Mouse (Mus musculus) liver, embryonic 13.5 days (tissue): Measurements from ENCODE around the gene Gm47996. TPM values are rescaled to one million over a fixed set of nuclear protein-coding genes. Genes with fewer than 3 reads are reported as not detected.
"Not testable (repeated sequence)": the region's sequence is repeated elsewhere in the genome, so short reads cannot be mapped to it uniquely, and the experiment has no call there.

ENCODE experiments used
- ATAC-seq: fragments of 200-750 bp; cut with Nextera tagmentation; 2 replicates; pipeline ENCODE4 v1.8.0; 2017; ENCODE audit warnings: low read depth, mild to moderate bottlenecking, moderate number of reproducible peaks, moderate library complexity
- DNase-seq: peaks from one replicate; pipeline ENCODE4 v3.0.0; 2022
- H3K27ac ChIP-seq: fragments of 300-500 bp; sonication (generic); 2 replicates; pipeline ENCODE4 v1.5.1; 2015; ENCODE audit warnings: moderate library complexity, mild to moderate bottlenecking, inconsistent platforms
- H3K27me3 ChIP-seq: fragments of 300-500 bp; sonication (generic); 2 replicates; pipeline ENCODE4 v1.6.1; 2015; ENCODE audit warnings: mild to moderate bottlenecking, inconsistent platforms
- H3K36me3 ChIP-seq: fragments of 300-500 bp; sonication (generic); 2 replicates; pipeline ENCODE4 v1.6.1; 2015; ENCODE audit warnings: mild to moderate bottlenecking, inconsistent platforms
- H3K4me1 ChIP-seq: fragments of 300-500 bp; sonication (generic); replicated peaks from 2 replicates; pipeline ENCODE4 v1.6.1; 2015; ENCODE audit warnings: inconsistent platforms
- H3K4me2 ChIP-seq: fragments of 300-500 bp; sonication (generic); 2 replicates; pipeline ENCODE4 v1.6.1; 2015; ENCODE audit warnings: inconsistent platforms, mild to moderate bottlenecking, moderate library complexity
- H3K4me3 ChIP-seq: fragments of 300-500 bp; sonication (generic); replicated peaks from 2 replicates; pipeline ENCODE4 v1.5.1; 2015; ENCODE audit warnings: mild to moderate bottlenecking, inconsistent platforms
- H3K9ac ChIP-seq: fragments of 300-500 bp; sonication (generic); 2 replicates; pipeline ENCODE4 v1.6.1; 2015; ENCODE audit warnings: mild to moderate bottlenecking, inconsistent platforms
- H3K9me3 ChIP-seq: fragments of 300-500 bp; sonication (generic); replicated peaks from 2 replicates; pipeline ENCODE4 v1.6.1; 2016; ENCODE audit warnings: inconsistent platforms
- WGBS: fragments of 180-500 bp; shearing (Covaris S2); methylation state at CpG from one replicate; pipeline ENCODE4 v1.1.7; 2015; ENCODE audit not compliant: insufficient replicate concordance; 5-methylcytosine and 5-hydroxymethylcytosine counted together
- polyA plus RNA-seq: library from polyadenylated mRNA; unstranded; fragments of >200 nt; fragmentation: Nextera tagmentation; extraction: Ambion mirVana; gene quantifications from 2 replicates; pipeline ENCODE4 v1.2.1, GENCODE M21; 2015

Gm47996 gene
- polyA plus RNA-seq, 1 experiment from 2014 or later = 0.36 TPM

DNA sequence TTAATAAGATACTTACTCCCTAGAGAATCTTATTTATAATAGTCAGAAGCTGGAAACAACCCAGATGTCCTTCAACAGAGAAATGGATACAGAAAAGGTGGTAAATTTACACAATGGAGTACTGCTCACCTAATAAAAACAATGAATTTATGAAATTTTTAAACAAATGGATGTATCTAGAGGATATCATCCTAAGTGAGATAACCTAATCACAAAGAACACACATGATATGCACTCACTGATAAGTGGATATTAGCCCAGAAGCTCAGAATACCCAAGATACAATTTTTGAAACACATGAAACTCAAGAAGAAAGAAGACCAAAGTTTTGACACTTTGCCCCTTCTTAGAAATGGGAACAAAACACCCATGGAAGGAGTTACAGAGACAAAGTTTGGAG is 987 bp upstream of the Gm47996 start:
- peak; percentile 52; the same call in 1 of the 2 replicates for ATAC-seq
- H3K4me2 ChIP-seq, H3K4me3 ChIP-seq, H3K9ac ChIP-seq, H3K27ac ChIP-seq, H3K9me3 ChIP-seq, DNase-seq, H3K36me3 ChIP-seq, H3K27me3 ChIP-seq: not testable (repeated sequence)
- H3K4me1 ChIP-seq = peaks cover 23% of the 10 kb centered on the region

DNA sequence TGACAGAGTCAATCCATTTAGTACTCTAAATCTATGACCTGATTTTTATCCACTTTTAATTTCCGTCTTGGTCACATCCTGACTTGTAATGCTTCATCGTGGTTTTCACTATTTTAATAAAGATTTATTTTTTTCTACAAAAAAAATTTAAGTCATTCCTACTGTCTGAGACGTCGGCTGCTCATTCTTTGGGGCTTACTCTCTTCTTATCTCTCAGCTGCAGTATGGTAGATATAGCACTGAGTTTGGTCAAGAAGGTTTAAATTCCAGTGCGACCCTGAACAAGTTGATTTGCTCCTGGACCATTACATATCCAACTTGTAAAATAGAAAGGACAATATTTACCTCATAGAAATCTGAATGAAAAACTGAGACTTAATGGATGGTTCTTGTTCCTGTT is 1.7 kb downstream of the Gm47996 start:
- H3K4me2 ChIP-seq, H3K36me3 ChIP-seq, H3K4me3 ChIP-seq, H3K9me3 ChIP-seq, ATAC-seq, H3K27ac ChIP-seq, H3K27me3 ChIP-seq, H3K9ac ChIP-seq, DNase-seq: not testable (repeated sequence)
- peaks cover 32% of the 10 kb centered on the region for H3K4me1 ChIP-seq
- WGBS = 28% methylated on average over 5 of the region's 5 CpGs

DNA sequence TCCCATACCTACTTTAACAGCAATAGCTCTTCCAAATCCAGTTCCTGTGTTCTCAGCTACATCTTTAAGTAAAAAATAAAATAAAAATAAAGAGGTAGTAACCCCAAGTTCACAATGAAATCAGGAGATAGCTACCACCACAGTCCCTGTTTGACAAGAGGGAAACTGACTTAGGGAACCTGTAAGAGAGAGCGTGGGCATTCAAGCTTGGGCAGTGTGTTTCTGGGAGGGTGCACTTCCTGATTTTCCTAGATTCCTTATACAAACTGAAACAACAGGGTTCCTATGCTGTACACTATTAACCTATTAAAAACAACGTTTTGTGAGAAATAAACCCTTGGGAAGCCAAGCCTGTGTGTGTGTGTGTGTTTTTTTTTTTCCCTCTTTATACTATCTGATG is 4.9 kb downstream of the Gm47996 start:
- H3K9me3 ChIP-seq = no peaks in the 10 kb centered on the region
- H3K9ac ChIP-seq = no peak overlapping the region
- 37% methylated on average over 2 of the region's 2 CpGs for WGBS
- no peak overlapping the region for H3K4me3 ChIP-seq
- H3K27ac ChIP-seq = no peak overlapping the region
- no peak overlapping the region for H3K4me2 ChIP-seq
- DNase-seq (no peak), ATAC-seq (no peak)
- peaks cover 39% of the 10 kb centered on the region for H3K4me1 ChIP-seq
- no peaks in the 10 kb centered on the region for H3K36me3 ChIP-seq
- no peaks in the 10 kb centered on the region for H3K27me3 ChIP-seq

DNA sequence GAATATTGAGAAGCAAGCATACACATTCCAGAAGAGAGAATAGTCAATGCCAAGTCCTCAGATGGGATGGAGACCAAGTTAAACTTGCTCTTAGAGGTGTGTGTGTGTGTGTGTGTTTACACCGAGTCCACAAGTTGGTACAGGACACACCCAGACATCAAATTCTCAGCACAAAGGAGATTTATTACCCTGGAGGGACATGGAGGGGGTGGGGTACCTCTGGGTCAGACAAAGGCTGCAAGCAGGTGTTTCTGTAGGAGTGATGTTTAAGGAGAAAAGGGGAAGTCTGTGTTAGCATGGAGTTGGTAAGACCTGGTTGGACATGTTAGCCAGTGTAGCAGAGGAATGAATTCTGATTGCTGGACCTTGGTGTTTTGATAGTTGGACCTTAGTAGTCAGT is 6.1 kb downstream of the Gm47996 start:
- H3K9me3 ChIP-seq = no peaks in the 10 kb centered on the region
- no peak overlapping the region for H3K4me3 ChIP-seq
- no peaks in the 10 kb centered on the region for H3K27me3 ChIP-seq
- ATAC-seq (no peak; the same call in 1 of the 2 replicates), DNase-seq (no peak)
- H3K4me2 ChIP-seq = no peak overlapping the region
- no peaks in the 10 kb centered on the region for H3K36me3 ChIP-seq
- H3K4me1 ChIP-seq = peaks cover 36% of the 10 kb centered on the region
- H3K9ac ChIP-seq = no peak overlapping the region
- WGBS = 45% methylated on average over 1 of the region's 1 CpGs
- 0 out of 2 replicates have a peak overlapping the region, but pooled peaks have one; percentile 2 for H3K27ac ChIP-seq

DNA sequence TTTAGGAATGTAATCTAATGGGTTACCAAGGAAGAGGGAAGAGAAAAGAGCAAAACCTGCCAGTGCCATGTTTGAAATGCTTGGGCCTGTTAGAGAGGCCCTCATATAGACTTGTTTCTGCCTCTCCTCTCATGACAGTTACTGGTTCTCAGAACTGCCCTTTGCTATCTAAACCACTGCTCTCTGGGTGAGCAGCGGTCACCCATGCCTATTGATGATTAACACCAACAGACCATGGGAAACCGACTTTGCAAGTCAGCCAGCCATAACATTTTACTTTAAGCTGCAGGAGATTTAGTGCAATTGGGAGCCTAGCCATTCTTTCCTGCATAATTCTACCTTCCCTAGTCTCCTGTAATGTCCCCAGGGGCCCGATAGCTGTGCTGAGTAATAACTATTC is 6.5 kb downstream of the Gm47996 start:
- WGBS = 36% methylated on average over 3 of the region's 3 CpGs
- ATAC-seq (peak; percentile 69), DNase-seq (no peak)
- H3K4me1 ChIP-seq = peaks cover 34% of the 10 kb centered on the region
- no peaks in the 10 kb centered on the region for H3K27me3 ChIP-seq
- no peaks in the 10 kb centered on the region for H3K36me3 ChIP-seq
- H3K9ac ChIP-seq = no peak overlapping the region
- H3K9me3 ChIP-seq = no peaks in the 10 kb centered on the region
- H3K4me3 ChIP-seq = no peak overlapping the region
- 0 out of 2 replicates have a peak overlapping the region, but pooled peaks have one; percentile 15 for H3K27ac ChIP-seq
- H3K4me2 ChIP-seq = no peak overlapping the region

DNA sequence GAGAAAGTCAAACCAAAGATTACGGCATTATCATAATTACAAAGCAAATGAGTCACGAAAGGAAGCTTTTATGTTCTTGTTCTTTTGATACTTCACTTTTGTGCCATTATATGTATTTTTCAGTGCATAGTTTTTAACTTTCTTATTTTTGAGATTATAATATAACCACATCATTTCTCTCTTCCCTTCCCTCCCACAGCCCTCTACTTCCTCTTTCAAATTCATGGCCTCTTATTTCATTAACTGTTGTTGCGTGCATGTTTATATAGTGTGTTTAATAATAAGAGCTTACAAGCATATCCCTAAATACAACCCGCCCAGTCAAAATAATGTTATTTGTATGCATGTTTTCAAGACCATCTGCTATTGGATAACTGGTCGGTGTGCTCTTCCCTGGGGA is 9.1 kb downstream of the Gm47996 start:
- H3K9ac ChIP-seq = no peak overlapping the region
- H3K4me3 ChIP-seq = no peak overlapping the region
- no peaks in the 10 kb centered on the region for H3K27me3 ChIP-seq
- no peaks in the 10 kb centered on the region for H3K9me3 ChIP-seq
- no peak overlapping the region for H3K27ac ChIP-seq
- ATAC-seq (no peak), DNase-seq (no peak)
- no peaks in the 10 kb centered on the region for H3K36me3 ChIP-seq
- no peak overlapping the region for H3K4me2 ChIP-seq
- peaks cover 20% of the 10 kb centered on the region for H3K4me1 ChIP-seq
- 80% methylated on average over 5 of the region's 5 CpGs for WGBS

DNA sequence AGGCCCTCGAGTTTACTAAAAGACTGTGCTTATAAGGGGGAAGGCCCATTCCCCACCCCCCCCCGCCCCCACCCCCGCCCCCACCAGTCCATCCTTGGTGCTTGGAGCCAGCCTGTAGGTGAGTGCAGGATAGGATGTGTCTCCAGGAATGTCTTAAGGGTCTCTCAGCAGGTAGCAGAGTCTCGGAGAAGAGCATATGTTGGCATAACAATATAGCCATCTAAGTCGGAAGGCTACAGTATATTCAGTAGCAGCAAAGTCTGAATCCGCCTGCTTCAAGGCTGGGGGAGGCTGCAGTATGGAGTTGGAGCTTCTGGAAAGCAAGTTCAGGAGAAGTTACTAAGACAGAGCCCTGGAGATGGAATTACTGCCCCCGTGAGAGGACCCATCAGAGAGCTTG is 10.2 kb downstream of the Gm47996 start:
- Histone ChIP-seq H3K9me3 (no peaks in the 10 kb centered on the region), H3K4me3 (no peak overlapping the region), H3K9ac (no peak overlapping the region), H3K36me3 (no peaks in the 10 kb centered on the region), H3K4me1 (peaks cover 20% of the 10 kb centered on the region), H3K27me3 (no peaks in the 10 kb centered on the region; the same call in 1 of the 2 replicates), H3K27ac (no peak overlapping the region), H3K4me2 (no peak overlapping the region)
- no peak for ATAC-seq
- WGBS = 76% methylated on average over 7 of the region's 7 CpGs
- DNase-seq = no peak

DNA sequence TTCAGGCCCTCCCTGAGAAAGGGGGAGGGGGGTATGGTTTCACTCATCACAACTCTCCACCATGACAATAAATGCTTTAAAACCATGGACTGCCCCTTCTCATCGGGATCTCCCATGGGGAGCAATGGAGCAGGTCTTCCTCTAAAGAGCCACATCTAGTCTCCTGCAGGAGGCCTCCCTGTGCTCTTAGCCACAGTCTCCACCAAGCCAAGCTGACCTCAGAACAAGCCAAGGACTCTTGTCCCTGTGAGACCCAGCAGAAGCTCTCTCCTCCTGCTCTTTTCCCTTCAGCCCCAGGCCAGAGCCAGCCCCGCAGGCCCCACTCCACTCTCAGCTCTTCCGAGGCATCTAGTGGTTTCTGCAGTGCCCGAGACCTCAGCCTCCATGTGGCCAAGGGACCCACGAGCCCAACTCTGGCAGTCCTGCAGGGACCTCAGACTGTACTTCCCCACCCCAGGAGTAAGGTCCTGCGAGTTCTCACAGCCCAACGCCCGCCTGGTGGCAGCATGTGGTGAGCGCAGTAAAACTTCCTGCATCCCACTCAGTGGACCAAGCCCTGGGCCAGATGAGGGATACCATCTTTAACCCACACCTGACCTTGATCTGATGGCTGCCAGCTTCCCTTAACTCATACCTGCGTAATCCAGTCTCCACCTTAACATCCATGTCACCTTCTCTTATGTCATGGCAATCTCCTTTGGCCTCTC is 12.8 kb downstream of the Gm47996 start:
- WGBS = 78% methylated on average over 10 of the region's 10 CpGs
- H3K4me1 ChIP-seq = 0 out of 2 replicates have a peak, but pooled peaks cover 3% of the 10 kb centered on the region
- no peaks in the 10 kb centered on the region; the same call in 1 of the 2 replicates for H3K27me3 ChIP-seq

DNA sequence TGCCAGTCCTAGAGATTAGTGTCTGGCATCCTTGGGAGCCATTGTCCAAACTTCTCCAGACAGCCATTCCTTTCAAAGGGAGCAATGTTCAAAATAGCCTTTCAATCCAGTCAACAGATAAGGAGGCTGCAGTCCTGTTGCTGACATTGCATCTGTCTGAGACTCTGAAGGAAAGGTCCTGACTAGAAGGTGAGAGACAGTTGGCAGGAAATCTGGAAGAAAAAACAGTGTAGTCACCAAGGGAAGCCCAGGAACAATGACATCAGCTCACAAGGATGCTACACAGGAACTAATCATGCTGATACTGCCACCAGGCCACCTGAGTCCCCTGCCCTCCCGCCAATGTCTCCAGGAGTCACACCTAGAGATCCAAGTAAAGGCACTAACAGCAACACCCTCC is 13.4 kb downstream of the Gm47996 start:
- ATAC-seq = no peak
- Histone ChIP-seq H3K4me3 (no peak overlapping the region), H3K27me3 (no peaks in the 10 kb centered on the region; the same call in 1 of the 2 replicates), H3K4me2 (no peak overlapping the region), H3K27ac (no peak overlapping the region), H3K9ac (no peak overlapping the region), H3K4me1 (no peaks in the 10 kb centered on the region), H3K9me3 (no peaks in the 10 kb centered on the region), H3K36me3 (no peaks in the 10 kb centered on the region)
- 57% methylated on average over 1 of the region's 1 CpGs for WGBS
- DNase-seq = no peak

More for the DNA sequence above, 12.8 kb downstream of the Gm47996 start:
- Histone ChIP-seq H3K27ac (no peak overlapping the region), H3K9ac (no peak overlapping the region), H3K4me3 (no peak overlapping the region), H3K4me2 (no peak overlapping the region), H3K36me3 (no peaks in the 10 kb centered on the region), H3K9me3 (no peaks in the 10 kb centered on the region)
- DNase-seq (no peak), ATAC-seq (no peak)

DNA sequence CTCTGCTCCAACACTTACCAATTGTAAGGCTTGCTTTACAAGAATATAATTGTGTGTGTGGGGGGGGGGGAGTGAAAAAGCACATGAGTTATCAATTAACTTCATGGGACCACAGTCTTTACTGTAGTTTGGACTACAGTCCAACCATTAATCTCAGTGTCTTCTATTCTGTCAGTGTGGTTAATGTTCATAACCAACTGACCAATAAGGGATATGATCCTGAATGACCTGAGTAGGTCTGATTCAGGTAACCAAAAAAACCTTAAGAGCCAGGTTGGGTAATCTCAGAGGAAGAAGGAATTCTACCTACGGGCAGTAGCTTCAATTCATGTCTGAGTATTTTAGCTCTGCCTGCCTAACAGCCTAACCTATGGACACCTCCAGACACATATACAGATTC is 14.6 kb downstream of the Gm47996 start:
- no peak overlapping the region for H3K27ac ChIP-seq
- H3K4me1 ChIP-seq = no peaks in the 10 kb centered on the region
- no peak overlapping the region for H3K9ac ChIP-seq
- no peaks in the 10 kb centered on the region; the same call in 1 of the 2 replicates for H3K27me3 ChIP-seq
- WGBS = 57% methylated on average over 1 of the region's 1 CpGs
- no peak overlapping the region for H3K4me3 ChIP-seq
- no peaks in the 10 kb centered on the region for H3K9me3 ChIP-seq
- DNase-seq = no peak
- ATAC-seq = no peak
- H3K36me3 ChIP-seq = no peaks in the 10 kb centered on the region
- no peak overlapping the region for H3K4me2 ChIP-seq

DNA sequence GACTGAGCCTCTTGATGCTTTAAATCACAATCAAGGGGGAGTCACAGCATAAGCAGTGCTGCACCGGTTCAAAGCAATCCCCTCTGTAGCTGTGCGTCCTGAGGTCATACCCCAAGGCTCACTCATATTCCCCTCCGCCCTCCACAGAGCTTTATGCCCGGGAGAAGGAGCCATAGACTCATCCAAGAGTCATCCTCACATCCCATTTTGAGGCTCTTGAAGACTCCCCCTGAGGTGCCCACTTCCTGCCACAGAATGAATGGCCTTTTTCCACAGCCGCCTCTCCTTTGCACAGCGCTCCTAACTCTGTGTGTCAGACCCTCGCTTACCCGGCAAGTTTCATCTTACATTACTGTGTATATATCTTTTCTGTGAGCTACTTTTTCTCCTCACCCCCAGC is 17.6 kb downstream of the Gm47996 start:
- H3K4me2 ChIP-seq = no peak overlapping the region
- H3K9ac ChIP-seq = no peak overlapping the region
- no peak overlapping the region for H3K4me3 ChIP-seq
- DNase-seq = no peak
- 63% methylated on average over 8 of the region's 8 CpGs for WGBS
- no peaks in the 10 kb centered on the region; the same call in 1 of the 2 replicates for H3K27me3 ChIP-seq
- ATAC-seq = no peak
- H3K9me3 ChIP-seq = no peaks in the 10 kb centered on the region
- H3K4me1 ChIP-seq = no peaks in the 10 kb centered on the region
- no peak overlapping the region for H3K27ac ChIP-seq
- no peaks in the 10 kb centered on the region for H3K36me3 ChIP-seq

DNA sequence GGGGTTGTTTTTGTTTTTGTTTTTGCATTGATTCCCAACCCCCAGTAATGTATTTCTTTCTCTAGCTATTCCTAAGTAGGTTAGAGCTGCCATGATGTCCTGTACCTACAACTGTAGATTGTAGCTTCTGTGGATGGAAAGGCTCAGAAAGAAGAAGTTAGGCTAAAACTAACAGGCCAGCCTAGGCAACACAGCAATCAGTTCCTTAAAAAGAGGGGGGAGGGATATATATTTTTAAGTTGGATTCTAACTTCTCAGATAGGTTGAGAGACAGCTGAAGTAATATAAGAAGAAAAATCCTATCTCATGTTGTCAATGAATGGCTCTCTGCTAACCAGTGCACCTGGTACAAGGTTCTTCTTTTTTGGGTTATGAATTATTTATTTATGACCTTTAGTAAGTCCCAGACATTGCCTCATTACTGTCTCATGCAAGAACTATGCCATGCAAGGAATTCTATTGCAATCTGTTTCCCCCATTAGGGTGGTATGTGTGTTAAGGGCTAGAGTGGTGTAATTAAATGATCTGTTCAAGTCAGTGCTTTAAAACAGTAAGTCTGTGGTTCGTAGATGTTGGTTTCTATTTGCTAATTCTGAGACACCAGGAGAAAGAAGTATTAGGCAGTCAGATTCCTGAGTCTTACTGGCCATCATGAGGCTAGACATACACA is 18.5 kb downstream of the Gm47996 start:
- ATAC-seq = no peak
- no peaks in the 10 kb centered on the region for H3K9me3 ChIP-seq
- WGBS = 42% methylated on average over 1 of the region's 1 CpGs
- no peak overlapping the region for H3K4me3 ChIP-seq
- no peak overlapping the region for H3K9ac ChIP-seq
- no peaks in the 10 kb centered on the region for H3K36me3 ChIP-seq
- no peak overlapping the region for H3K27ac ChIP-seq
- H3K4me2 ChIP-seq = no peak overlapping the region
- no peaks in the 10 kb centered on the region for H3K4me1 ChIP-seq
- DNase-seq = no peak
- no peaks in the 10 kb centered on the region; the same call in 1 of the 2 replicates for H3K27me3 ChIP-seq
